In the genomic region with DNA sequence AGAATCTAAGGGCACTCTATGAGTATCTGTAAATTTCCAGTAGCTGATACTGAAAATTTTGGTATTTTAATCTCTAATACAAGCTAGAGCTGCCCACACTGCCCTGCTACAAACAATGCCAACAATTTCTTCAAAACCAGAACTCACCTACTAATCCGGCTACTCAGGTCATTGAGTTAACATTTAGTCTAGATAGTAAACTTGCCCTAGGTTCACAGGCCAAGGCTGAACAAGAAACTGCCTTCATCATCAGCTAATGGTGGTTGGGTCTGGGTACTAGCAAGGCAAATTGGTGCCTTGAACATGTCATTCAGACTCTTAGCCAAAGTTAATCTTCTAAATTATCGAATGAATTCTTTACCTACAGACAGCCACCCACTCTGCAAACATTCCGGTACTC, we compare ENCODE assay signal across 9 mouse cellular contexts. TPM values are rescaled to one million over a fixed set of nuclear protein-coding genes. Genes with fewer than 3 reads are reported as not detected.
DNase-seq lines count a peak whose midpoint lies in the region; ATAC-seq and TF ChIP-seq lines count a peak whose summit lies in the region.
"Had no signal": no experiment of that assay in that cellular context is flagged by ENCODE, and none has a peak within 500 bp of the region (broad histone marks: within the 10 kb centered on the region; RNA-seq: fewer than 3 reads in every experiment).

No protein-coding gene starts in this region.

- H3K4me3 ChIP-seq in heart, embryonic 15.5 days, result peak overlapping the region; percentile 83; the same call in 1 of the 2 replicates
- 0 out of 2 replicates have a peak overlapping the region, but pooled peaks have one; percentile 89 for H3K4me3 ChIP-seq in bone marrow macrophage, adult 2 months (ENCODE audit: insufficient read depth, low read length)
- peak overlapping the region; percentile 98 for H3K4me3 ChIP-seq in hindbrain, embryonic 16.5 days (ENCODE audit: low read length)
- H3K4me3 ChIP-seq in midbrain, embryonic 13.5 days (replicated peaks), result peak overlapping the region; percentile 95

- TF ChIP-seq POLR2A in bone marrow macrophage, adult 2 months (IDR thresholded peaks at IDR 0.05; ENCODE audit: borderline replicate concordance, low read depth, low read length), result no peak

- DNase-seq in heart, postnatal 10 days, result no peak
- DNase-seq in gastrocnemius, postnatal 10 days, result no peak
- no peak for DNase-seq in adipocyte (ENCODE audit: low spot score)
- DNase-seq in thymus, postnatal 10 days (ENCODE audit: low spot score in 2 of 2), result no peak
- DNase-seq: gastrocnemius, postnatal 36 days had no signal

- peaks cover 37% of the 10 kb centered on the region for H3K4me1 ChIP-seq in heart, embryonic 15.5 days (replicated peaks)
- peaks cover 27% of the 10 kb centered on the region for H3K4me1 ChIP-seq in bone marrow macrophage, adult 2 months (ENCODE audit: control insufficient read depth, insufficient read depth, low read length)
- H3K4me1 ChIP-seq in hindbrain, embryonic 16.5 days (ENCODE audit: control insufficient read depth, insufficient read depth, low read depth, low read length), result peaks cover 30% of the 10 kb centered on the region
- peaks cover 39% of the 10 kb centered on the region for H3K4me1 ChIP-seq in midbrain, embryonic 13.5 days (replicated peaks)

- H3K27me3 ChIP-seq in heart, embryonic 15.5 days, result no peaks in the 10 kb centered on the region
- H3K27me3 ChIP-seq in hindbrain, embryonic 16.5 days (replicated peaks; ENCODE audit: control insufficient read depth, insufficient read depth, low read length), result no peaks in the 10 kb centered on the region
- H3K27me3 ChIP-seq in midbrain, embryonic 13.5 days, result no peaks in the 10 kb centered on the region

- TF ChIP-seq CTCF in bone marrow macrophage, adult 2 months (IDR thresholded peaks at IDR 0.05; ENCODE audit: low read depth, low read length), result no peak

- no peaks in the 10 kb centered on the region for H3K36me3 ChIP-seq in heart, embryonic 15.5 days
- no peaks in the 10 kb centered on the region for H3K36me3 ChIP-seq in hindbrain, embryonic 16.5 days (ENCODE audit: control insufficient read depth, insufficient read depth, low read length)
- no peaks in the 10 kb centered on the region for H3K36me3 ChIP-seq in midbrain, embryonic 13.5 days

- no peak overlapping the region for H3K9ac ChIP-seq in heart, embryonic 15.5 days
- H3K9ac ChIP-seq in hindbrain, embryonic 16.5 days (ENCODE audit: low read depth, low read length), result no peak overlapping the region; the same call in 1 of the 2 replicates
- peak overlapping the region; percentile 98; the same call in 1 of the 2 replicates for H3K9ac ChIP-seq in midbrain, embryonic 13.5 days (replicated peaks)

- WGBS in heart, embryonic 15.5 days, result 66% methylated on average over 3 of the region's 3 CpGs
- WGBS in hindbrain, embryonic 16.5 days, result 66% methylated on average over 3 of the region's 3 CpGs
- 76% methylated on average over 3 of the region's 3 CpGs for whole genome bisulfite sequencing in midbrain, embryonic 13.5 days

- H3K27ac ChIP-seq in heart, embryonic 15.5 days, result no peak overlapping the region
- H3K27ac ChIP-seq in bone marrow macrophage, adult 2 months (ENCODE audit: insufficient read depth, low read depth, low read length), result no peak overlapping the region
- no peak overlapping the region for H3K27ac ChIP-seq in hindbrain, embryonic 16.5 days (ENCODE audit: low read depth, low read length)
- H3K27ac ChIP-seq in midbrain, embryonic 13.5 days, result no peak overlapping the region

- peak overlapping the region; percentile 70 for H3K4me2 ChIP-seq in heart, embryonic 15.5 days
- peak overlapping the region; percentile 64 for H3K4me2 ChIP-seq in hindbrain, embryonic 16.5 days (ENCODE audit: low read length)
- peak overlapping the region; percentile 77 for H3K4me2 ChIP-seq in midbrain, embryonic 13.5 days (replicated peaks)

- H3K9me3 ChIP-seq in heart, embryonic 15.5 days (replicated peaks), result no peaks in the 10 kb centered on the region
- H3K9me3 ChIP-seq in hindbrain, embryonic 16.5 days (ENCODE audit: control insufficient read depth, low read length), result no peaks in the 10 kb centered on the region
- no peaks in the 10 kb centered on the region for H3K9me3 ChIP-seq in midbrain, embryonic 13.5 days

- ATAC-seq in heart, embryonic 15.5 days (replicated peaks; ENCODE audit: insufficient number of reproducible peaks, insufficient read depth, low FRiP score, low read depth), result no peak
- no peak for ATAC-seq in hindbrain, embryonic 16.5 days
- no peak for ATAC-seq in midbrain, embryonic 13.5 days

- intact Hi-C loops in heart, postnatal 10 days (cut with DNase I), result no loop called here

RNA-seq across cellular contexts. Expression of a gene that starts 2.2 kb away (rescaled TPM):
- 126 and 128 TPM in 2 replicates for polyA plus RNA-seq in heart, embryonic 15.5 days (2015; fragmentation: Nextera tagmentation; extraction: Ambion mirVana)
- 10 to 100 TPM; 75.4 to 83.7 TPM for total RNA-seq in heart, postnatal 10 days (2021)
- 100 and 112 TPM in 2 replicates for polyA plus RNA-seq in bone marrow macrophage, adult 2 months (2012; ENCODE audit: insufficient read depth, insufficient read length, missing spikeins)
- polyA plus RNA-seq in hindbrain, embryonic 16.5 days (2015; fragmentation: Nextera tagmentation; extraction: Ambion mirVana), result 333 and 334 TPM in 2 replicates
- 371 and 409 TPM in 2 replicates for polyA plus RNA-seq in midbrain, embryonic 13.5 days (2015; fragmentation: Nextera tagmentation; extraction: Ambion mirVana)
- total RNA-seq in gastrocnemius, postnatal 10 days (2021), result 10 to 100 TPM; 57.9 to 59.4 TPM

RNA-seq across cellular contexts. Expression of a gene that starts 37.6 kb away (rescaled TPM):
- 0.94 and 2.0 TPM in 2 replicates for polyA plus RNA-seq in heart, embryonic 15.5 days (2015; fragmentation: Nextera tagmentation; extraction: Ambion mirVana)
- total RNA-seq in heart, postnatal 10 days (2021), result 1 to 10 TPM; 2.9 to 3.1 TPM
- polyA plus RNA-seq in bone marrow macrophage, adult 2 months (2012; ENCODE audit: insufficient read depth, insufficient read length, missing spikeins), result 5.4 and 5.8 TPM in 2 replicates
- 19.7 and 24.9 TPM in 2 replicates for polyA plus RNA-seq in hindbrain, embryonic 16.5 days (2015; fragmentation: Nextera tagmentation; extraction: Ambion mirVana)
- 2.1 and 2.6 TPM in 2 replicates for polyA plus RNA-seq in midbrain, embryonic 13.5 days (2015; fragmentation: Nextera tagmentation; extraction: Ambion mirVana)
- total RNA-seq in gastrocnemius, postnatal 10 days (2021), result 1 to 10 TPM; 3.5 to 3.8 TPM

RNA-seq across cellular contexts. Expression of a gene that starts 56.4 kb away (rescaled TPM):
- 28.4 and 29.1 TPM in 2 replicates for polyA plus RNA-seq in heart, embryonic 15.5 days (2015; fragmentation: Nextera tagmentation; extraction: Ambion mirVana)
- total RNA-seq in heart, postnatal 10 days (2021), result 10 to 100 TPM; 42.9 to 46.4 TPM
- 44.4 and 47.3 TPM in 2 replicates for polyA plus RNA-seq in bone marrow macrophage, adult 2 months (2012; ENCODE audit: insufficient read depth, insufficient read length, missing spikeins)
- polyA plus RNA-seq in hindbrain, embryonic 16.5 days (2015; fragmentation: Nextera tagmentation; extraction: Ambion mirVana), result 35.7 and 40.1 TPM in 2 replicates
- polyA plus RNA-seq in midbrain, embryonic 13.5 days (2015; fragmentation: Nextera tagmentation; extraction: Ambion mirVana), result 50.2 and 50.3 TPM in 2 replicates
- total RNA-seq in gastrocnemius, postnatal 10 days (2021), result 10 to 100 TPM; 63.0 to 68.2 TPM
